Mouse (Mus musculus) lung, postnatal 0 days (tissue): ENCODE data around the gene Rabep2.

ENCODE experiments used
- CTCF ChIP-seq: IDR thresholded peaks from 2 replicates; pipeline ENCODE4 v1.5.1; 2016; ENCODE audit warnings: antibody characterized with exemption, mild to moderate bottlenecking
- EP300 ChIP-seq: IDR thresholded peaks from 2 replicates; pipeline ENCODE4 v1.6.1; 2016; ENCODE audit warnings: antibody characterized with exemption, mild to moderate bottlenecking, control low read depth

DNA sequence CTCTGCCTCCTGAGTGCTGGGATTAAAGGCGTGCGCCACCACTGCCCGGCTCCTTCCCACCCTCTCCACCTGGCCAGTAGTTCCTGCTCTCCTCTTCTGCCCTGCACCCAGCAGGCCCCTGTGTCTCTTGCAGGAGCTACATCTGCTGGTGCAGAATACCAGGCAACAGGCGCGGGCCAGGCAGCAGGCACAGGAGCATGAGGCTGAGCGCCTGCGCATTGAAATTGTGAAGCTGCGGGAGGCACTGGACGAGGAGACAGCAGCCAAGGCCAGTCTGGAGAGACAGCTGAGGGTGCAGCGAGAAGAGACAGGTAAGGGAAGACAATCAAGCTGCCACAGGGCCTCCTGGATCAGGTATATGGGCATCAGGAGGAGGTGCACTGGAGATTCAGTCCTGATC is 15.4 kb downstream of the Rabep2 start:
- no peak for TF ChIP-seq CTCF
- TF ChIP-seq EP300, result no peak
